Mouse (Mus musculus) E14TG2a.4 (cell line): ENCODE results near the gene Rbms1.

ENCODE experiments used
- H3K27me3 ChIP-seq: 2 replicates; pipeline ENCODE4 v1.6.1; 2014; ENCODE audit warnings: low read length, control low read depth; ENCODE audit not compliant: insufficient read depth
- H3K36me3 ChIP-seq: 2 replicates; pipeline ENCODE4 v1.6.1; 2014; ENCODE audit warnings: low read length, control low read depth; ENCODE audit not compliant: insufficient read depth
- H3K4me1 ChIP-seq: replicated peaks from 2 replicates; pipeline ENCODE4 v1.6.1; 2014; ENCODE audit warnings: low read depth, low read length, control low read depth
- H3K4me3 ChIP-seq: replicated peaks from 2 replicates; pipeline ENCODE4 v1.5.1; 2014; ENCODE audit warnings: mild to moderate bottlenecking, low read length
- H3K9me3 ChIP-seq: 2 replicates; pipeline ENCODE4 v1.6.1; 2014; ENCODE audit warnings: low read length, control low read depth
- CTCF ChIP-seq: conservative IDR thresholded peaks from 2 replicates; pipeline ENCODE4 v1.5.1; 2014; ENCODE audit warnings: low read length
- NANOG ChIP-seq: IDR thresholded peaks from 2 replicates; pipeline ENCODE4 v1.6.1; 2014; ENCODE audit warnings: borderline replicate concordance, low read length, mixed read lengths
- POU5F1 ChIP-seq: IDR thresholded peaks from 2 replicates; pipeline ENCODE4 v1.6.1; 2014; ENCODE audit warnings: low read length, borderline replicate concordance

The Rbms1 gene

DNA sequence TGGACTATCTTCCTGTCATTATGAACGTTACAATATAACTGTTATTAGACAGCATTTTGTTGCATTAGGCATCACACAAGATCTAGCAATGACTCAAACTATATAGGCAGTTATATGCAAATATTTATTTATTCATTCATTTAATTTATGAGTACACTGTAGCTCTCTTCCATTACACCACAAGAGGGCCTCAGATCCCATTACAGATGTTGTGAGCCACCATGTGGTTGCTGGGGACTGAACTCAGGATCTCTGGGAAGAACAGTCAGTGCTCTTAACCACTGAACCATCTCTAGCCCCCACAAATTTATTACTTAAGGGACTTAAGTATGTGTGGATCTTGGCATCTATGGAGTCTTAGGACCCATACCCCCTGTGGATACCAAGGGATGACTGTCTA, 214.4 kb downstream of the Rbms1 start:
- H3K27me3 ChIP-seq, result no peaks in the 10 kb centered on the region
- no peaks in the 10 kb centered on the region for H3K9me3 ChIP-seq
- no peaks in the 10 kb centered on the region for H3K4me1 ChIP-seq
- H3K36me3 ChIP-seq, result peaks cover 9% of the 10 kb centered on the region
- H3K4me3 ChIP-seq, result no peak overlapping the region
- TF ChIP-seq CTCF, result 0 out of 2 replicates have a peak, but pooled peaks have one; percentile 16
- no peak for TF ChIP-seq NANOG

GRCm38 (mm10) chr2:60747590-60747989, 215.4 kb downstream of the Rbms1 start:
- Histone ChIP-seq H3K4me1 (no peaks in the 10 kb centered on the region), H3K4me3 (no peak overlapping the region), H3K27me3 (no peaks in the 10 kb centered on the region), H3K9me3 (no peaks in the 10 kb centered on the region), H3K36me3 (no peaks in the 10 kb centered on the region)
- TF ChIP-seq POU5F1 (no peak), NANOG (no peak), CTCF (no peak)

DNA sequence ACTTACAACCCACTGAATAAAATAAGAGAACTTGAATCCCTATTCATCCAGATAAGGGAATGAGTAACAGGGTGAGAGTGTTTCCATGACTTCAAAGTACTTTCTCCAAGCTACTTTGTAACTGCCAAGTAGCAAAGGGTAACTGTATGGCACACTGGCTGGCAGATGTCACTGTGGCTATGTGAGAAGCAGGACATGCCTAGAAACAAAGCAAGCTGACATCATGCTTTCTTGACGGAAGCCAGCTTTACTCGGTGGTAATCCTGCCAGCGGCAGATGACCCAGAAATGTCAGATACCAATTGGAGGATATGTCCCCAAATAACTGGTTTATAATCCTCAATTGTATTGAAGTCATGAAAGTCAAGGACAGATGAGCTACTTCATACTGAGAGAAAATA, 218.3 kb downstream of the Rbms1 start:
- H3K27me3 ChIP-seq, result no peaks in the 10 kb centered on the region

GRCm38 (mm10) chr2:60739389-60740137, 223.4 kb downstream of the Rbms1 start:
- Histone ChIP-seq H3K4me1 (peaks cover 4% of the 10 kb centered on the region; the same call in 1 of the 2 replicates), H3K27me3 (no peaks in the 10 kb centered on the region), H3K36me3 (no peaks in the 10 kb centered on the region), H3K9me3 (peaks cover 4% of the 10 kb centered on the region; the same call in 1 of the 2 replicates), H3K4me3 (no peak overlapping the region)
- TF ChIP-seq POU5F1 (no peak), NANOG (no peak), CTCF (no peak)

More for the DNA sequence above, 218.3 kb downstream of the Rbms1 start:
- H3K9me3 ChIP-seq, result no peaks in the 10 kb centered on the region
- no peak overlapping the region for H3K4me3 ChIP-seq
- TF ChIP-seq CTCF (no peak), POU5F1 (no peak), NANOG (no peak)
- H3K4me1 ChIP-seq, result peaks cover 3% of the 10 kb centered on the region; the same call in 1 of the 2 replicates
- no peaks in the 10 kb centered on the region for H3K36me3 ChIP-seq

DNA sequence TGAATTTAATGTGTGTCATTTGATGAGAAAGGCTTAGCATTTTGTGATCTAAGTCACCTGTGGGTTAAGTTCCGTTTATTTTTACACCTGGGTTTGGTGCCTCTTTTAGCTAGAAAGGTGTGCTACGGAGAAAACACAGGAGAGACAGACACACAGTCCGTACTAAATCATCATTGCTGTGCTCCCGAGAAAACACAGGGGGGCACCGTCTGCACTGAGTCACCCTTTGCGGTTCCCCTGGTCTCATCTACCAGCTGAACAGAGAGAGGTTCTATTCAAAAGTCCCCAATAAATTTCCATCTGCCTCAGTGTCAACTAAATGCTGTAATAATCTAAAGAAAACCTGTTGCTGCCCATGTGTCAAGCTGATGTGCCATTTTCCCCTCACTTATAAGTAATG, 232.1 kb downstream of the Rbms1 start:
- Histone ChIP-seq H3K36me3 (no peaks in the 10 kb centered on the region), H3K4me3 (no peak overlapping the region)
- TF ChIP-seq POU5F1 (no peak), NANOG (no peak), CTCF (no peak)

DNA sequence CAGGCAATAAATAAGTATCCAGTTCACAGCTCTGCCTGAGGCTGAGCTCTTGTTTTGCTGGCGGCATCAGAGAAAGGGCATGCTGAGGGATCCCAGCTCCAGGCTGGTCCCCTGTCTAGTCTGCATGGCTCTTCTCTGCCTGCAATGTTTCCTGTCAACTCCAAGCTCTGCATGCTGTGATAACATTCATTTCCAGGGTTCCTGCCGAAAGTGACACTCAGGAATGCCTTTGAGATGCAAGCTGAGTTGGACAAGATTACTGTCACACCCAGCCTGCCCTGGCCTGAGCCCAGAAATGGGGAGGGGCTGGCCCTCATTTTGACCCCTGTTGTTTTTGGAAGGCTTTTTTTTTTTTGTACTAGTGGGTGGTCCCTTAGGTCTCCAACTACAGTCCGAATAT, 233.0 kb downstream of the Rbms1 start:
- H3K4me3 ChIP-seq, result no peak overlapping the region
- no peaks in the 10 kb centered on the region for H3K27me3 ChIP-seq
- peaks cover 30% of the 10 kb centered on the region for H3K4me1 ChIP-seq
- H3K36me3 ChIP-seq, result no peaks in the 10 kb centered on the region
- TF ChIP-seq CTCF, result no peak
- no peak for TF ChIP-seq POU5F1
- no peak for TF ChIP-seq NANOG
- H3K9me3 ChIP-seq, result no peaks in the 10 kb centered on the region

More for the DNA sequence above, 232.1 kb downstream of the Rbms1 start:
- peaks cover 30% of the 10 kb centered on the region for H3K4me1 ChIP-seq
- no peaks in the 10 kb centered on the region for H3K27me3 ChIP-seq
- H3K9me3 ChIP-seq, result no peaks in the 10 kb centered on the region

- peaks cover 30% of the 10 kb centered on the region for H3K4me1 ChIP-seq
- H3K9me3 ChIP-seq, result no peaks in the 10 kb centered on the region
- TF ChIP-seq CTCF, result no peak
- TF ChIP-seq POU5F1, result no peak
- TF ChIP-seq NANOG, result no peak
- no peak overlapping the region for H3K4me3 ChIP-seq
- H3K27me3 ChIP-seq, result no peaks in the 10 kb centered on the region
- H3K36me3 ChIP-seq, result no peaks in the 10 kb centered on the region
Measured at GRCm38 (mm10) chr2:60728902-60729585, 233.9 kb downstream of the Rbms1 start.

DNA sequence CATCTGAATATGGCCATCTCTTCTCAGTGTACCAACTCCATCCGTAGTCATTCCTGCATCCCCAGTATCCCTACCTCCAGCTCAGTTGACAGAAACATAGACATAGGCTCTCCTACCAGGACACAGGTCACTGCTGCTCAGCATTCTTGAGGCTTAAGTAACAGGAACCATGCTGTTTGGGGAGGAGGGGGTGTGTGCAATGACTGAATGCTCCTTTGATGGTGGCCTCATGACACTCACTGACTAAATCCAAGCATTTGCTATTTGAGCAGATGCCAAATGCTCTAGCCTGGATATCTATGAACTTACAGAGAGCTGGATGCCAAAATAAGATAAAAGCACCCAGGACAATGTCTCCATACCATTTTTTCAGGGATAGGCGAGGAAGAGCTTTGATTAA, 238.3 kb downstream of the Rbms1 start:
- H3K36me3 ChIP-seq, result no peaks in the 10 kb centered on the region
- TF ChIP-seq POU5F1 (no peak), CTCF (no peak), NANOG (no peak)
- peaks cover 17% of the 10 kb centered on the region for H3K4me1 ChIP-seq
- H3K4me3 ChIP-seq, result no peak overlapping the region
- H3K9me3 ChIP-seq, result no peaks in the 10 kb centered on the region
- no peaks in the 10 kb centered on the region for H3K27me3 ChIP-seq
